Mouse (Mus musculus) thymus, adult 2 months (tissue): ENCODE measurements at regions not wholly inside any gene's neighbourhood (a gene's known extent, or its start where the extent isn't known, plus 50 kb on each side); places are given as distances from the start of the nearest gene placed in this dataset.
A peak's percentile ranks its signal among the peaks of the same experiment; 100 is the strongest.

Experiments
- DNase-seq: peaks from one replicate; pipeline ENCODE4 v3.0.0; 2021
- H3K27ac ChIP-seq: fragments of 200-500 bp; 2 replicates; pipeline ENCODE4 v1.5.1; 2012; ENCODE audit warnings: low read length, control low read depth; ENCODE audit not compliant: control insufficient read depth, insufficient read depth
- H3K27me3 ChIP-seq: fragments of 200-500 bp; 2 replicates; pipeline ENCODE4 v1.6.1; 2012; ENCODE audit warnings: mild to moderate bottlenecking, low read length, moderate library complexity, mixed read lengths; ENCODE audit not compliant: control insufficient read depth, insufficient read depth
- H3K36me3 ChIP-seq: fragments of 200-500 bp; 2 replicates; pipeline ENCODE4 v1.6.1; 2012; ENCODE audit warnings: mild to moderate bottlenecking, low read length, moderate library complexity; ENCODE audit not compliant: control insufficient read depth, insufficient read depth
- H3K4me1 ChIP-seq: fragments of 200-500 bp; replicated peaks from 2 replicates; pipeline ENCODE4 v1.6.1; 2012; ENCODE audit warnings: low read length; ENCODE audit not compliant: control insufficient read depth, insufficient read depth
- H3K4me3 ChIP-seq: fragments of 200-500 bp; 2 replicates; pipeline ENCODE4 v1.5.1; 2012; ENCODE audit warnings: mild to moderate bottlenecking, low read length, control low read depth, moderate library complexity; ENCODE audit not compliant: control insufficient read depth, insufficient read depth
- CTCF ChIP-seq: fragments of 200-500 bp; IDR thresholded peaks from 2 replicates; pipeline ENCODE4 v1.5.1; 2012; ENCODE audit warnings: mild to moderate bottlenecking, control low read depth, low read length, moderate library complexity, borderline replicate concordance; ENCODE audit not compliant: control insufficient read depth, poor library complexity, insufficient read depth; ENCODE audit errors: extremely low read depth
- POLR2A ChIP-seq: fragments of 200-500 bp; IDR thresholded peaks from 2 replicates; pipeline ENCODE4 v1.6.1; 2012; ENCODE audit warnings: mild to moderate bottlenecking, low read length, control low read depth, moderate library complexity; ENCODE audit not compliant: control insufficient read depth, poor library complexity, insufficient read depth; ENCODE audit errors: extremely low read depth
- WGBS: fragments of 180-500 bp; shearing (Covaris S2); methylation state at CpG from one replicate; pipeline ENCODE4 v1.1.7; 2018; 5-methylcytosine and 5-hydroxymethylcytosine counted together

GRCm38 (mm10) chr5:111887281-111887680 lies 153.6 kb downstream of the Gm26897 start:
- Histone ChIP-seq H3K27me3 (no peaks in the 10 kb centered on the region), H3K36me3 (no peaks in the 10 kb centered on the region), H3K4me3 (no peak overlapping the region), H3K27ac (no peak overlapping the region), H3K4me1 (peaks cover 7% of the 10 kb centered on the region)
- no peak for DNase-seq
- WGBS = 81% methylated on average over 4 of the region's 4 CpGs
- no peak for TF ChIP-seq CTCF
- TF ChIP-seq POLR2A = no peak

- DNase-seq = no peak
- H3K36me3 ChIP-seq = no peaks in the 10 kb centered on the region
- peaks cover 26% of the 10 kb centered on the region for H3K4me1 ChIP-seq
- 84% methylated on average over 7 of the region's 7 CpGs for WGBS
- no peak overlapping the region for H3K27ac ChIP-seq
- H3K4me3 ChIP-seq = no peak overlapping the region
- no peaks in the 10 kb centered on the region for H3K27me3 ChIP-seq
- no peak for TF ChIP-seq CTCF
- no peak for TF ChIP-seq POLR2A
Measured at GRCm38 (mm10) chr5:111890800-111891199, 157.1 kb downstream of the Gm26897 start.

GRCm38 (mm10) chr5:111891261-111891693 lies 157.6 kb downstream of the Gm26897 start:
- no peak for DNase-seq
- 89% methylated on average over 8 of the region's 8 CpGs for WGBS
- peaks cover 26% of the 10 kb centered on the region for H3K4me1 ChIP-seq
- H3K27ac ChIP-seq = no peak overlapping the region
- no peaks in the 10 kb centered on the region for H3K27me3 ChIP-seq
- no peak overlapping the region for H3K4me3 ChIP-seq
- TF ChIP-seq CTCF (no peak), POLR2A (no peak)
- no peaks in the 10 kb centered on the region for H3K36me3 ChIP-seq

- Histone ChIP-seq H3K36me3 (no peaks in the 10 kb centered on the region), H3K27ac (peak overlapping the region; percentile 87), H3K4me1 (peaks cover 26% of the 10 kb centered on the region), H3K4me3 (no peak overlapping the region), H3K27me3 (no peaks in the 10 kb centered on the region)
- TF ChIP-seq CTCF (no peak), POLR2A (no peak)
- 27% methylated on average over 3 of the region's 3 CpGs for WGBS
- peak; percentile 54 for DNase-seq
Measured at GRCm38 (mm10) chr5:111892956-111893355, 159.2 kb downstream of the Gm26897 start.

- DNase-seq = peak; percentile 61
Measured at GRCm38 (mm10) chr5:111893905-111894311, 160.2 kb downstream of the Gm26897 start.

GRCm38 (mm10) chr5:111897568-111897967 lies 163.8 kb downstream of the Gm26897 start:
- H3K27me3 ChIP-seq = no peaks in the 10 kb centered on the region; the same call in 1 of the 2 replicates
- H3K4me1 ChIP-seq = peaks cover 19% of the 10 kb centered on the region
- no peak overlapping the region for H3K4me3 ChIP-seq
- H3K36me3 ChIP-seq = no peaks in the 10 kb centered on the region
- no peak overlapping the region for H3K27ac ChIP-seq
- no peak for TF ChIP-seq CTCF
- no peak for TF ChIP-seq POLR2A
- WGBS = 56% methylated on average over 4 of the region's 4 CpGs
- no peak for DNase-seq

More at GRCm38 (mm10) chr5:111893905-111894311, 160.2 kb downstream of the Gm26897 start:
- Histone ChIP-seq H3K27ac (peak overlapping the region; percentile 84), H3K27me3 (no peaks in the 10 kb centered on the region; the same call in 1 of the 2 replicates), H3K36me3 (no peaks in the 10 kb centered on the region), H3K4me1 (peaks cover 26% of the 10 kb centered on the region), H3K4me3 (no peak overlapping the region)
- 14% methylated on average over 11 of the region's 11 CpGs for WGBS
- TF ChIP-seq POLR2A (no peak), CTCF (no peak)

GRCm38 (mm10) chr5:111898482-111898881 lies 164.8 kb downstream of the Gm26897 start:
- no peak for DNase-seq
- no peaks in the 10 kb centered on the region for H3K36me3 ChIP-seq
- no peaks in the 10 kb centered on the region; the same call in 1 of the 2 replicates for H3K27me3 ChIP-seq
- no peak for TF ChIP-seq POLR2A
- WGBS = 82% methylated on average over 12 of the region's 12 CpGs
- peaks cover 13% of the 10 kb centered on the region for H3K4me1 ChIP-seq
- no peak overlapping the region for H3K27ac ChIP-seq
- H3K4me3 ChIP-seq = no peak overlapping the region
